Mouse (Mus musculus) forebrain, postnatal 0 days (tissue): ENCODE measurements around the gene Mgll. TPM values are rescaled to one million over a fixed set of nuclear protein-coding genes. Genes with fewer than 3 reads are reported as not detected.

Experiments used
- ATAC-seq: fragments of 200-750 bp; cut with Nextera tagmentation; 2 replicates; pipeline ENCODE4 v1.8.0; 2017; ENCODE audit warnings: mild to moderate bottlenecking, moderate library complexity
- DNase-seq: peaks from one replicate; pipeline ENCODE4 v3.0.0-alpha.2; 2015
- H3K27ac ChIP-seq: fragments of 300-500 bp; sonication (generic); 2 replicates; pipeline ENCODE4 v1.5.1; 2014; ENCODE audit warnings: low read depth, mild to moderate bottlenecking, antibody characterized with exemption, low read length, moderate library complexity, mixed read lengths
- H3K27me3 ChIP-seq: fragments of 300-500 bp; sonication (generic); 2 replicates; pipeline ENCODE4 v1.6.1; 2014; ENCODE audit warnings: mild to moderate bottlenecking, low read length, mixed read lengths; ENCODE audit not compliant: insufficient read depth
- H3K36me3 ChIP-seq: fragments of 300-500 bp; sonication (generic); 2 replicates; pipeline ENCODE4 v1.6.1; 2014; ENCODE audit warnings: mild to moderate bottlenecking, moderate library complexity; ENCODE audit not compliant: insufficient read depth
- H3K4me1 ChIP-seq: fragments of 300-500 bp; sonication (generic); 2 replicates; pipeline ENCODE4 v1.6.1; 2014; ENCODE audit warnings: antibody characterized with exemption; ENCODE audit not compliant: insufficient read depth
- H3K4me2 ChIP-seq: fragments of 300-500 bp; sonication (generic); 2 replicates; pipeline ENCODE4 v1.6.1; 2014; ENCODE audit warnings: low read depth, mild to moderate bottlenecking, moderate library complexity
- H3K4me3 ChIP-seq: fragments of 300-500 bp; sonication (generic); 2 replicates; pipeline ENCODE4 v1.5.1; 2014; ENCODE audit warnings: low read depth, low read length, mixed read lengths
- H3K9ac ChIP-seq: fragments of 300-500 bp; sonication (generic); 2 replicates; pipeline ENCODE4 v1.6.1; 2014; ENCODE audit warnings: mild to moderate bottlenecking
- H3K9me3 ChIP-seq: fragments of 300-500 bp; sonication (generic); 2 replicates; pipeline ENCODE4 v1.6.1; 2016; ENCODE audit warnings: low read length
- CTCF ChIP-seq: sonication (generic); IDR thresholded peaks from 2 replicates; pipeline ENCODE4 v1.5.1; 2016; ENCODE audit warnings: antibody characterized with exemption, control low read depth, low read depth
- WGBS: fragments of 180-500 bp; shearing (Covaris S2); extraction: QIAGEN DNeasy Blood & Tissue Kit; methylation state at CpG from one replicate; pipeline ENCODE4 v1.1.7; 2014; 5-methylcytosine and 5-hydroxymethylcytosine counted together
- polyA plus RNA-seq: library from polyadenylated mRNA; unstranded; fragments of >200 nt; fragmentation: Nextera tagmentation; extraction: Ambion mirVana; gene quantifications from 2 replicates; pipeline ENCODE4 v1.2.1, GENCODE M21; 2015
- total RNA-seq: library from RNA; depleted of rRNA; stranded (reverse); fragments of >200 nt; gene quantifications from 2 replicates; pipeline ENCODE4 v1.2.3, GENCODE M21; 2014

Mgll gene
- total and polyA plus RNA-seq, 2 experiments from 2014 or later, result 35.1 to 60.7 TPM

- 64% methylated on average over 1 of the region's 1 CpGs for WGBS
Measured at GRCm38 (mm10) chr6:88709279-88709575, 15.0 kb upstream of the Mgll start.

DNA sequence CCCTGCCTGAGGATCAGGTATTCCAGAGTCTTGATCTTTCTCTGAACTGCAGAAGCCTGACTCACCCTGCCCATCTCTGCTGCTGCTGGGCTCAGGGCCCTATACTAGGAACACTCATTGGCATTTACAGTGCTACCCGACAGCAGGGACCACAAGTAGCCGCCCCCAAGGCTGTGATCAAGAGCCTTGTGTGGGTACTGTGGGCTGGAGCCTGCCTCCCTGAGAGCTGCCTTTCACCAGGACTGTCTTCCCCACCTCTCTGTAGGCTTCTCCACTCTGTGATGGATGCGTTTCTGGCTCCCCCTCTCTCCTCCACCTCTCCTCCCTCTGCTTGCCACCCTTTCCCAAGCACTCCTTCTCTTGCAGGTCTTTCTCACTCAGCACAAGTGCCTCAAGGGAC, 12.9 kb upstream of the Mgll start:
- Histone ChIP-seq H3K27me3 (no peaks in the 10 kb centered on the region), H3K9me3 (no peaks in the 10 kb centered on the region), H3K4me1 (no peaks in the 10 kb centered on the region), H3K27ac (no peak overlapping the region), H3K4me2 (no peak overlapping the region), H3K9ac (no peak overlapping the region), H3K4me3 (no peak overlapping the region), H3K36me3 (no peaks in the 10 kb centered on the region)
- DNase-seq, result no peak
- ATAC-seq, result no peak
- 83% methylated on average over 3 of the region's 3 CpGs for WGBS
- no peak for TF ChIP-seq CTCF

More at GRCm38 (mm10) chr6:88709279-88709575, 15.0 kb upstream of the Mgll start:
- Histone ChIP-seq H3K9ac (no peak overlapping the region), H3K27me3 (no peaks in the 10 kb centered on the region), H3K4me2 (no peak overlapping the region), H3K4me3 (no peak overlapping the region), H3K27ac (no peak overlapping the region), H3K9me3 (no peaks in the 10 kb centered on the region), H3K36me3 (no peaks in the 10 kb centered on the region), H3K4me1 (no peaks in the 10 kb centered on the region)
- TF ChIP-seq CTCF, result no peak
- no peak for DNase-seq
- no peak for ATAC-seq

- H3K4me3 ChIP-seq, result no peak overlapping the region
- no peak overlapping the region for H3K9ac ChIP-seq
- 90% methylated on average over 4 of the region's 4 CpGs for WGBS
- no peaks in the 10 kb centered on the region for H3K27me3 ChIP-seq
- H3K4me2 ChIP-seq, result no peak overlapping the region
- DNase-seq (no peak), ATAC-seq (no peak)
- no peaks in the 10 kb centered on the region for H3K9me3 ChIP-seq
- TF ChIP-seq CTCF, result no peak
- H3K27ac ChIP-seq, result no peak overlapping the region
- no peaks in the 10 kb centered on the region for H3K36me3 ChIP-seq
- H3K4me1 ChIP-seq, result no peaks in the 10 kb centered on the region
Measured at GRCm38 (mm10) chr6:88712083-88712482, 12.1 kb upstream of the Mgll start.

GRCm38 (mm10) chr6:88713320-88713719, 10.9 kb upstream of the Mgll start:
- H3K9me3 ChIP-seq, result no peaks in the 10 kb centered on the region

DNA sequence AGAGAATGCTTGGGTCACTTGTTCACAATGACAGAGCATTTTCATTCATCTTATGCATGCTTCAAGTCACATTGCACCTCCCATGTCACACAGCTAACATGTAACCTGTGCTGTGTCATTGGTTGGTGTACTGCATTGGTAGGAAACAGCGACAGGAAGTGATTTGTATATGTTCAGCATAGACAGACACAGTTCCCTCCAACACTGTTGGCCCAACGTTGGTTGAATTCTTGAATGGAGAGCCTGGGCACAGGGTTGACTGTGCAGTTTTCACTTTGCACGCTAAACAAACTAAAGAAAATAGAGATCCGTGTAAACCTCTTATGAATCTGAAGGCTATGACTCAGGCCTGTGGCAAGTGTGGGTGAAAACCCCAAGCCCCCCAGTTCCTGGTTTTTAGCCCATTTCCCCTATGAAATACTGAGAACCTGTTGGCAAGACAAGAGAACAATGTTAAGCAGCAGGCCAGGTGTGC, 10.0 kb upstream of the Mgll start:
- H3K4me1 ChIP-seq, result no peaks in the 10 kb centered on the region
- H3K9me3 ChIP-seq, result no peaks in the 10 kb centered on the region
- no peak for TF ChIP-seq CTCF
- H3K4me2 ChIP-seq, result no peak overlapping the region
- ATAC-seq (no peak), DNase-seq (no peak)
- H3K27me3 ChIP-seq, result no peaks in the 10 kb centered on the region
- H3K4me3 ChIP-seq, result no peak overlapping the region
- H3K36me3 ChIP-seq, result no peaks in the 10 kb centered on the region
- no peak overlapping the region for H3K9ac ChIP-seq
- H3K27ac ChIP-seq, result no peak overlapping the region
- WGBS, result 87% methylated on average over 4 of the region's 4 CpGs

More at GRCm38 (mm10) chr6:88713320-88713719, 10.9 kb upstream of the Mgll start:
- Histone ChIP-seq H3K27ac (no peak overlapping the region), H3K4me1 (no peaks in the 10 kb centered on the region), H3K27me3 (no peaks in the 10 kb centered on the region), H3K9ac (no peak overlapping the region), H3K4me3 (no peak overlapping the region), H3K4me2 (no peak overlapping the region), H3K36me3 (no peaks in the 10 kb centered on the region)
- no peak for DNase-seq
- no peak for ATAC-seq
- no peak for TF ChIP-seq CTCF

DNA sequence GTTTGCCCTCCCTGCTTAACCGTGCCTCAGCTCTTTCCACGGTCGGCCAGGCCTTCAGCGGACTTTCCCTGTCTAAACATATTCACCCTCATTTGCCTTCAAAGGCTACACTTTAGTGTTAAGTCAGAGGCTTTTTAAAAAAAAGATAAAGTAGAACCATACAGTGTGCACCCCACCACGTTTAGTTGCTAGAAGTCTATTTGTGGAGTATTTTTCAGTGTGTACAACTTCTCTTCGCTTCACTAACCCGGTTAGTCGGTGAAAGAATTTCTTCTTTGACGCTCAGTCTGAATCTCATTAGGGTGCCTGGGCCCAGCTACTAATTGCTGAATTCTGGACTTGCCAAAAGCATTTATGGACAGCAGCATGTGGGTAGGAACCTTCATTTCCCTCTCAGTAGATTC, 8.8 kb upstream of the Mgll start:
- 14% methylated on average over 9 of the region's 9 CpGs for WGBS
- peak; percentile 20 for ATAC-seq
- Histone ChIP-seq H3K4me2 (no peak overlapping the region), H3K9me3 (no peaks in the 10 kb centered on the region), H3K36me3 (no peaks in the 10 kb centered on the region), H3K27me3 (no peaks in the 10 kb centered on the region), H3K27ac (no peak overlapping the region), H3K4me1 (no peaks in the 10 kb centered on the region), H3K9ac (no peak overlapping the region), H3K4me3 (no peak overlapping the region)
- peak; percentile 36 for DNase-seq
- TF ChIP-seq CTCF, result no peak

- H3K9me3 ChIP-seq, result no peaks in the 10 kb centered on the region
- H3K4me1 ChIP-seq, result no peaks in the 10 kb centered on the region
- DNase-seq (no peak), ATAC-seq (no peak)
- no peak overlapping the region for H3K9ac ChIP-seq
- 30% methylated on average over 5 of the region's 5 CpGs for WGBS
- H3K36me3 ChIP-seq, result no peaks in the 10 kb centered on the region
- H3K27ac ChIP-seq, result no peak overlapping the region
- H3K4me2 ChIP-seq, result no peak overlapping the region
- no peak overlapping the region for H3K4me3 ChIP-seq
- H3K27me3 ChIP-seq, result no peaks in the 10 kb centered on the region
- no peak for TF ChIP-seq CTCF
Measured at GRCm38 (mm10) chr6:88715966-88716365, 8.2 kb upstream of the Mgll start.
